Mouse (Mus musculus) lung, postnatal 36 days (tissue): Measurements from ENCODE around the gene Anapc15-ps.
A peak's percentile ranks its signal among the peaks of the same experiment; 100 is the strongest.

ENCODE experiments used
- DNase-seq: peaks from one replicate; pipeline ENCODE4 v3.0.0; 2022; ENCODE audit warnings: mixed read lengths

Gene Anapc15-ps

GRCm38 (mm10) chr10:95689058-95689457 is 15.8 kb upstream of the Anapc15-ps start:
- DNase-seq = no peak

- DNase-seq = no peak
These were observed 14.4 kb upstream of the Anapc15-ps start for GRCm38 (mm10) chr10:95687558-95688141.

GRCm38 (mm10) chr10:95686041-95686440 is 12.8 kb upstream of the Anapc15-ps start:
- DNase-seq = no peak

- no peak for DNase-seq
These were observed 11.7 kb upstream of the Anapc15-ps start for GRCm38 (mm10) chr10:95684782-95685555.

- DNase-seq = no peak
These were observed 11.0 kb upstream of the Anapc15-ps start for GRCm38 (mm10) chr10:95684250-95684649.

GRCm38 (mm10) chr10:95683735-95684134 is 10.5 kb upstream of the Anapc15-ps start:
- no peak for DNase-seq

GRCm38 (mm10) chr10:95682964-95683363 is 9.7 kb upstream of the Anapc15-ps start:
- DNase-seq = no peak

- DNase-seq = no peak
These were observed 9.0 kb upstream of the Anapc15-ps start for GRCm38 (mm10) chr10:95682091-95682740.

GRCm38 (mm10) chr10:95681481-95681880 is 8.2 kb upstream of the Anapc15-ps start:
- DNase-seq = no peak

GRCm38 (mm10) chr10:95681058-95681440 is 7.8 kb upstream of the Anapc15-ps start:
- DNase-seq = peak; percentile 34

- peak; percentile 34 for DNase-seq
These were observed 7.2 kb upstream of the Anapc15-ps start for GRCm38 (mm10) chr10:95680153-95681057.

- no peak for DNase-seq
These were observed 5.9 kb upstream of the Anapc15-ps start for GRCm38 (mm10) chr10:95679131-95679530.

- no peak for DNase-seq
These were observed 5.4 kb upstream of the Anapc15-ps start for GRCm38 (mm10) chr10:95678661-95679060.

- no peak for DNase-seq
These were observed 5.0 kb upstream of the Anapc15-ps start for GRCm38 (mm10) chr10:95678241-95678640.

GRCm38 (mm10) chr10:95677356-95678109 is 4.3 kb upstream of the Anapc15-ps start:
- peak; percentile 65 for DNase-seq

- no peak for DNase-seq
These were observed 3.7 kb upstream of the Anapc15-ps start for GRCm38 (mm10) chr10:95676991-95677355.

- DNase-seq = no peak
These were observed 3.1 kb upstream of the Anapc15-ps start for GRCm38 (mm10) chr10:95676387-95676786.

- no peak for DNase-seq
These were observed 2.2 kb downstream of the Anapc15-ps start for GRCm38 (mm10) chr10:95670781-95671780.

- DNase-seq = no peak
These were observed 3.4 kb downstream of the Anapc15-ps start for GRCm38 (mm10) chr10:95669872-95670271.

- no peak for DNase-seq
These were observed 4.2 kb downstream of the Anapc15-ps start for GRCm38 (mm10) chr10:95669034-95669433.
